Mouse (Mus musculus): ENCODE data around the gene Krt5.

- TF ChIP-seq CTCF (IDR thresholded peaks at IDR 0.05; ENCODE audit: borderline replicate concordance, insufficient read depth, low read length), result no peak
- TF ChIP-seq POLR2A (IDR thresholded peaks at IDR 0.05; ENCODE audit: low read depth, low read length), result no peak
Observed at GRCm38 (mm10) chr15:101742711-101743110, 30.0 kb upstream of the Krt5 start, which contains the start of gene Krt71.
